ENCODE assay signal across 22 mouse cellular contexts in the genomic region with DNA sequence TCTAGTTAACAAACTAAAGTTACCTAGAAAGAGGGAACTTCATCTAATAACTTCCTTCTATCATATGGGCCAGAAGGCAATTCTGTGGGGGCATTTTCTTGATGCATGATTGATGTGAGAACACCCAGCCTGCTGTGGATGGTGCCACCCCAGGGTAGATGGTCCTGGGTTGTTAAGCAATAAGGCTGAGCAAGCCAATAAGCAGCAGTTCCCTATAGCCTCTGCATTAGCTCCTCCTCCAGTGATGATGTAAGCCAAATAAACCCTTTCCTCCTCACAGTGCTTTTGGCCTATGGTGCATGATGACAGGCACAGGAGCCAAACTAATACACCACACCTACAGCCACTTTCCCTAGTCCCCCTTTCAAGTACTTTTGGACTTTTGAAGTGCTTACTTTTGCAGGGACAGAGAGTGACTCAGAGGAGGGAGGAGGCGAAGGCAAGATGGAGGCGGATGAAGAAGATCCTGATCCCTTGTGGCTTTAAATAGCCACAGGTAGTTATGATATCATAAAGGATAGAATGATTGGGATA. TPM values are rescaled to one million over a fixed set of nuclear protein-coding genes. Genes with fewer than 3 reads are reported as not detected.
DNase-seq lines count a peak whose midpoint lies in the region; ATAC-seq and TF ChIP-seq lines count a peak whose summit lies in the region.
"Had no signal": no experiment of that assay in that cellular context is flagged by ENCODE, and none has a peak within 500 bp of the region (broad histone marks: within the 10 kb centered on the region; RNA-seq: fewer than 3 reads in every experiment).

No protein-coding gene starts in this region.

- 75% methylated on average over 2 of the region's 2 CpGs for WGBS in lung, postnatal 0 days

- ATAC-seq in lung, postnatal 0 days = no peak
- ATAC-seq in common myeloid progenitor, adult 5-6 weeks (replicated peaks; ENCODE audit: low read depth, poor library complexity, severe bottlenecking) = peak; percentile 54; the same call in 1 of the 2 replicates
- ATAC-seq in monocyte, adult 5-6 weeks (replicated peaks; ENCODE audit: insufficient number of reproducible peaks, low FRiP score, low TSS enrichment, poor library complexity, severe bottlenecking) = 0 out of 2 replicates have a peak, but pooled peaks have one; percentile 53
- ATAC-seq: activated CD4-positive, CD25-positive, alpha-beta regulatory T cell, adult 4 months; forebrain, embryonic 13.5 days; forebrain, embryonic 16.5 days; hindbrain, embryonic 16.5 days had no signal

- intact Hi-C loops in gastrocnemius, postnatal 36 days (cut with DNase I) = no loop called here

- no peak for TF ChIP-seq CTCF in lung, postnatal 0 days (IDR thresholded peaks at IDR 0.05)

- H3K9me3 ChIP-seq in lung, postnatal 0 days (ENCODE audit: low read length) = no peaks in the 10 kb centered on the region
- H3K9me3 ChIP-seq: forebrain, embryonic 10.5 days; forebrain, embryonic 13.5 days; hindbrain, embryonic 13.5 days had no signal

- H3K36me3 ChIP-seq in lung, postnatal 0 days (ENCODE audit: insufficient read depth, low read length) = no peaks in the 10 kb centered on the region
- H3K36me3 ChIP-seq: forebrain, embryonic 10.5 days; hindbrain, embryonic 13.5 days had no signal

- H3K9ac ChIP-seq in lung, postnatal 0 days (replicated peaks; ENCODE audit: low read depth) = no peak overlapping the region
- H3K9ac ChIP-seq: forebrain, embryonic 13.5 days; hindbrain, embryonic 13.5 days had no signal

- peak; percentile 18 for DNase-seq in lung, postnatal 0 days (ENCODE audit: low spot score)
- DNase-seq in lung, postnatal 14 days = no peak
- DNase-seq in lung, postnatal 36 days = peak; percentile 55
- DNase-seq in thymus, postnatal 0 days (ENCODE audit: low spot score) = no peak
- DNase-seq in gastrocnemius, postnatal 36 days = no peak
- DNase-seq: adrenal gland, adult 8-10 months; adrenal gland, postnatal 25 days; cerebellum, adult 11-12 months; cerebellum, adult 8-10 months; cerebellum, postnatal 10 days; cerebellum, postnatal 36 days; gastrocnemius, postnatal 10 days; heart, adult 2 months had no signal

- H3K4me2 ChIP-seq in lung, postnatal 0 days (replicated peaks; ENCODE audit: low read depth, low read length) = no peak overlapping the region
- H3K4me2 ChIP-seq: forebrain, embryonic 13.5 days; heart, embryonic 11.5 days; hindbrain, embryonic 13.5 days had no signal

- H3K27me3 ChIP-seq in lung, postnatal 0 days (replicated peaks; ENCODE audit: insufficient read depth, low read length) = no peaks in the 10 kb centered on the region
- H3K27me3 ChIP-seq: forebrain, embryonic 13.5 days; hindbrain, embryonic 13.5 days had no signal

- H3K4me3 ChIP-seq in lung, postnatal 0 days (ENCODE audit: low read depth, low read length) = no peak overlapping the region
- H3K4me3 ChIP-seq: forebrain, embryonic 10.5 days; forebrain, embryonic 13.5 days; heart, adult 2 months; hindbrain, embryonic 13.5 days had no signal

- H3K27ac ChIP-seq in lung, postnatal 0 days (ENCODE audit: low read length) = no peak overlapping the region
- H3K27ac ChIP-seq: forebrain, embryonic 10.5 days; forebrain, embryonic 13.5 days; heart, adult 2 months; hindbrain, embryonic 13.5 days had no signal

- no peaks in the 10 kb centered on the region for H3K4me1 ChIP-seq in lung, postnatal 0 days (ENCODE audit: insufficient read depth, low read depth, low read length)
- H3K4me1 ChIP-seq: forebrain, embryonic 10.5 days; forebrain, embryonic 13.5 days; hindbrain, embryonic 13.5 days had no signal

- no peak for TF ChIP-seq EP300 in lung, postnatal 0 days (IDR thresholded peaks at IDR 0.05)

RNA-seq across cellular contexts. Expression of a gene that starts 12.8 kb away (rescaled TPM):
- 16.8 and 18.7 TPM in 2 replicates for polyA plus RNA-seq in lung, postnatal 0 days (2015; fragmentation: Nextera tagmentation; extraction: Ambion mirVana)
- total RNA-seq in common myeloid progenitor, adult 5-6 weeks (2017) = 89.2 and 103 TPM in 2 replicates
- total RNA-seq in monocyte, adult 5-6 weeks (2017) = 161 to 215 TPM (median 171 TPM) in 3 replicates
- 18.7 and 23.5 TPM in 2 replicates for polyA plus RNA-seq in thymus, postnatal 0 days (2015; fragmentation: Nextera tagmentation; extraction: Ambion mirVana)
- 10 to 100 TPM; 72.7 to 80.3 TPM for total RNA-seq in gastrocnemius, postnatal 36 days (2021)

Comparison
In these comparisons a context has a peak if more than half of its experiments do, and no peak if none do; other contexts are left out.
1. DNase-seq: peak in lung, postnatal 0 days (single experiment) and lung, postnatal 36 days (single experiment); none in lung, postnatal 14 days (single experiment), thymus, postnatal 0 days (single experiment) and gastrocnemius, postnatal 36 days (0 of 2).